Mouse (Mus musculus) c-Kit-positive CD71-positive TER-119-positive erythroid progenitor cells, embryonic 14.5 days (primary cell): ENCODE measurements at regions not wholly inside any gene's neighbourhood (a gene's known extent, or its start where the extent isn't known, plus 50 kb on each side); places are given as distances from the start of the nearest gene placed in this dataset.

Experiments
- DNase-seq: peaks from one replicate; pipeline ENCODE4 v3.0.0-alpha.2; 2013; ENCODE audit warnings: low spot score

DNA sequence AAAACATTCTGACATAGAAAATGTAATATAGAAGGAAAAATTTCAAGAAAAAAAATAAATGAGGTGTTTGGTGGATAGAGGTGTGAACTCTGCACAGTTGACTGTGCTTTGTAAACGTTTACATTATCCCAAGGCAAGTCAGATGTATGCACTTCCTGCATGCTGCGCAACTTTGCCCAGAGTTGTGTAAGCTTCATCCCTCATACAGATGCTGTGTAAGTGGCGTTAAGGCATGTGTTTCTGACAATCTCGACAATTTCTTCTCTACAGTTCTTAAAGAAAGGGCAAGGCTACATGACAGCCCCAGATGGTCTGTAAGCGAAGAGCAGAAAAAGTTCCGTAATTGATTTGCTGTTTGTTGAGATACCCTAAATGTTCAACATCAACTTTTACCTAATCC, 476.6 kb upstream of the Pitx2 start:
- no peak for DNase-seq

DNA sequence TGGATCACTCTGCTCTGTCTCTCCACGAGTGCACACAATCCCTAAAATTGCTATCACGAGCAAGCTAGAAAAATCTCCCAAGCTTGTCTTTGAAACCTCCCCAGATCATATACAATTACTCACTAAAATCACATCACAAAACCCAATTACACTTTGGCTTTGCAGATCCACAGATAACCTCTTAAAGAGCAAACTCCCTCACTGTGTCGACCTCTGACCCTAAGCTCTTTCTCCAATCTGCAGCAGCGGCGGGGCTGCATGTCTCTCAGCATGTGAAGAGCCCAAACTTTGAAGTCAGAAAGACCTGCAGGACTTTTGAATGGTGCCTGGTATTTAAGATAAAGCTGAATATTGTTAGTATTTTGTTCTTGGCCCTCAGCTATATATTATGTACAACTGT, 479.4 kb upstream of the Pitx2 start:
- DNase-seq: no peak

DNA sequence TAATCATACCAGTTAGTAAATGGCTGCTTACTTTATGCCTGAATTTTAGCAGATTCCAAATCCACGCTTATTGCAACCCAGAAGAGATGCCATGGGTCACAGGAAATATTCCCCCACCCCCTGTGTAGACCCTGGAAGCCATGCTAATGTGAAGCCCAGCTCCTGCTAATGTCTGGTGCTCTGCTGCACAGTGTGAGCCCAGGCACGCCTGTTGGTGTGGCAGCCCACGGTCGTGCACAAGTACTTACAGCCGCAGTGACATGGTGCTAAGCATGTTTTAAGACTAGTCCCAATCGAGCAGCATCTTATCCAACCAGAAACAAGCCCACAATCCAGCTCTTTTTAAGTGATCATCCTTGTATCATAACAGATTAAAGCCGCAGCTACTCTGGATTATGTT, 480.5 kb upstream of the Pitx2 start:
- DNase-seq: no peak

DNA sequence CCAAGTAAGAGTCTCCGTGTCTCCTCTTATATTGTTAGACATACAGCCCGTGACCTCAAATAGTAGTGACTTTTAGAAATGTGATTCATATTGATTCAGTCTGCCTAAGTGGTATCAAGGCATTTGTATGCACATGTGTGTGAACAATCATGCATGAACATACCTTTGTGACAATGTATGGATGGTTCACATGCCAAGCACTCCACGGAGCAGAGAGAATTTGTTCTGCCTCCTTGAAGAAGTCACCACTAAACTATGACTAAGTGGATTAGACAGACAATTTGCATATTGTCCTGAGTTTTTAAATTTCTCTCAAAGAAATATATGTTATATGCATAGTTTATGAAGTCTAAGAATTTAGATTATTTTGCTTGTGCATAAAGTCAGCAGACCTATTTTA, 492.4 kb upstream of the Pitx2 start:
- DNase-seq: no peak

DNA sequence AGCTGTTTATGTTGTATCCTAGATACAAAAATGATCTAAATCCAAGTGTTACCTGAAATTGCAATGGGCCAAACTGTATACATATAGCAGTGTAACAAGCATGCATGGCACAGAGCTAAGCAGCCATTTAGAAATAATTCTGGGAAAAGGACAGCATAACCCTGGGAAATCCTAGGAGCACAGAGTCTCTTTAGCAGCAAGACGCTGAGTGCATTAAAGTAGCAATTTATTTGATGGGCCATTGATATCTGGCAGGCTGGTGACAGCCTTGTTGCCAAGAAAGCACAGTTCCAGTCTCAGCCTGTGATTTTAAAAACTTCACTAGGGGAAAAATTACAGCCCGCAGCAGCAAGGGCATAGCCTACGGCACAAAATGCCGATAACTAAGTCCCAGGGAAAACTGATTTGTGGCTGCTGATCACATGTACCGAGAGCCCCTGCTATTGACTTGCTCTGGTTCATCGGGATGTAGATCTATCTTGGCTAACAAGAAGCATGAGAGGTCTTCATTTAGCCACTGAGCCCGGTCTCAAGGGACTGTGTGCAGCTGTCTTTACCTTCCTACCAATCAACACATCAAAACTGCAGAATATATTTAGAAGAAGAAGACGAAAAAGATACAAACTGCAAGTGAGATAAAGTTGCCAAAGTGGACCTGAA, 531.1 kb upstream of the Pitx2 start:
- no peak for DNase-seq

DNA sequence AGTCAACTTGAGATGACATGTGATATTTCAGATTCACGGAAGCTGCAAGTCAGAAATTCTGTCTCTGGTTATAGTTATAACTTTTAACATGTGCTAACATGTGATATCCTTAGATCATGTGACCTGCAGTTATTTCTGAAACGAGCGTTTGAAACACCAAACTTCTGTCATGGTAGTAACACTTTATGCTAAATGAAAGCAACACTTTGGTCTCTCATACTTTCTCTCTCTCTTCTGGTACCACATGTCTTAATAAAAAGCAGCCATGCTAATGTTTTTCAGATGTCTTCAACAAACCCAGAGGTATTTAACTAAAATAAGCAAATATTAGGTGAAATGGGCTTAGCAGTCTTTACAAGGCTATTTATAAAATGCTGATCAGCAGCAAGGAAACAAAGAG, 534.5 kb upstream of the Pitx2 start:
- DNase-seq: no peak

DNA sequence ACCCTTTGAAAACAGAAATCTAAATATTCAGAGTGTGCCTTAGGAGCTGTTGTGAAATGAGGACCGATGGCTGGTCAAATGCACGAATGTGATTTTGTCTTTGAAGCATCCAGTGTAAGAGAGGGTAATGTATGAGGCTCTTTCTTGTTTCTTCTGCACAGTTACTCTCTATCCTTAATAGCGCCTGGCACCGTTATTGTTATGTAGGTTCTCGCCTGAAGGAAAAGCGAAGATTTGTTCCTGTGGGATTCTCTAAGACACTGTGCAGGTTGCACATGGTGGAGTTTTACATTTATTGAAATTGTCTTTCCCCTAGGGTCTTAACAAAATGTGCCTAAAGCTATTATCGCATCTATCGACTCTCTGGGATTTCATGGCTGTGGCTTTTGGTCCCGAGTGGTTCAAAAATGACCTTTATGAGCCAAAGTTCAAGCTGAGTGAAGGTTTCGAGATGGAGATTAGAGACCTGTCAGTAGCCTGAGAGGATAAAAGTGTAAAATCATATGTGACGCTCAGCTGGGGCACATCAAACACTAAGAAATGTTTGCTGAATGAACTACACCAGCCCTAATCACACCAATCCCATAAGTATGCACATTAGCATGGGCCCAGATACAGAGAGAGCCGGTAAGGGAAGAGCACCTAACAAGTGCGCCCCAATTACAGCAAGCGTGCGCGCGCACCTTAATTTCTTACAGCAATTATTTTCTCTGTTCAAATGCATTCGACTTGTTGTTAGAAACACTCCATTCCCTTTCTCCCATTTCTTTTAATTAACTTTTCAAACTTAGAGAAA, 562.5 kb upstream of the Pitx2 start:
- DNase-seq: no peak

DNA sequence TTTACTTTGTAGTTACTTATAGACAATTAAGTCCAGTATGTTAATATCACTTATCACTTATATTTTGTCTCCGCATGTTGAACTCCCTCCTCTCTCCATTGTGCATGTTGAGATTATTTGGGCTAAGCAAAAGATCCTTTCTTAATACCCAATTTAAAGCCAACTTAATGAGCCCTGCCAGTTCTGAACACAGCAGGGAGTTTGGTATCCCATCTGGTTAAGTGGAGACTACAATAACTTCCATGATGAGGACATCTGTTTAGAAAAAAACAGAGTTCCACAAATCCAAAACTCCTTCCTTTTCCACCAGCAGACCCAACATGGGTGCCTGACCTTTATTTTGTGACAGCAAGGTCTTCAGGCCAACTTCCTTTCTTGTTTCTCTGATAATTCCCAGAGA, 572.0 kb upstream of the Pitx2 start:
- DNase-seq: no peak

DNA sequence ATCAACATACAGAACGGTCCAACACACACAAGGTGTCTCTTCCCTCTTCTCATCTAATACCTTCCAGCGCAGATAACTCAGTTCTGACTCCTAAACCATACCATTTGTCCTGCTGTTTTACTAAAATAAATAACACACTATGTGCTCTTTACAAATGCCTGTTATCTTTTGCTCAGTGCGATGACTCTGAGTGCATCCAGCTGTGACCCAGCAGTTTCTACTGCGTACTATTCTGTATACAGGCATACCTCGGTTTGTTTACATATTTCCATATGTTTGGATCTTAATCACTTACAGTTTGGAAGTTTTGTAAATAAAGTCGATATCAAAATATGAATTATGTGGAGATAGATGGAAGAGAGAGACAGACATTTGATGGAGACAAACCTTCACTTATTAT, 583.0 kb upstream of the Pitx2 start:
- DNase-seq: no peak

DNA sequence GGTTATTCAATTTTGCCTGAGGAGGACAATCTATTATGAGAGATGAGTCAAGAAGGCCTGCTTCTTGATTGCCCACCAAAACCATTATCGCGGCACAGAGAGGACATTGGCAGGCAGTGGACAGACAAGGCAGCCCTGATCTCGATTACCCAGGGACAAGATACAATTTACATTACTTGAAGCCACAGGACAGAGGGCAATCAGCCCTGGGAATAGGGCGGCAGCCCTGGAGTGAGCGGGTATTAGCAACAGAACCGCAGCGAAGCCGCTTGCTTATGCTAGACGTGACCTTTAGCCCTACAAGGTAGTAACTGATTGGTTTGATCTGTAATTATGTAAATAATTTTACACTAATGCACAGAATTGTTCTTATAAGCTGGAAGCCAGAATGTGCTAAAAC, 586.0 kb upstream of the Pitx2 start:
- DNase-seq: no peak

DNA sequence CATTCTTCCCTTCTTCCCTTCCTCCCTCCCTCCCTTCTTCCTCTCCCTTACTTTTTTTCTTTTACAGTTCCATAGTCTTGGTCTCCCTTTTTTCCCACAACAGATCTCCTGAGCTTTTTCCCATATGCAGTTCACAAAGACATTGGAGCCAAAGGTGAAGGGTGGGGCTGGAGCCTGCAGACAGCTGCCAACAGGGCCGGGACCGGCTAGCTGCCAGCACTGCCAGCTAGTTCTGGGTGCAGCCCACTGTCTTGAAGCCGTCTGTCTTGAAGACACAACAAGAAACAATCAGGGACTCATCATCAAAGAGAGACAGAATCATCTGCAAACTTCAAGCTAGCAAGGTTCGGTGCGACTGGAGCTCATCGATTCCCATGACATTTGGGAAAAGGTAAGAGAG, 588.9 kb upstream of the Pitx2 start:
- DNase-seq: no peak

DNA sequence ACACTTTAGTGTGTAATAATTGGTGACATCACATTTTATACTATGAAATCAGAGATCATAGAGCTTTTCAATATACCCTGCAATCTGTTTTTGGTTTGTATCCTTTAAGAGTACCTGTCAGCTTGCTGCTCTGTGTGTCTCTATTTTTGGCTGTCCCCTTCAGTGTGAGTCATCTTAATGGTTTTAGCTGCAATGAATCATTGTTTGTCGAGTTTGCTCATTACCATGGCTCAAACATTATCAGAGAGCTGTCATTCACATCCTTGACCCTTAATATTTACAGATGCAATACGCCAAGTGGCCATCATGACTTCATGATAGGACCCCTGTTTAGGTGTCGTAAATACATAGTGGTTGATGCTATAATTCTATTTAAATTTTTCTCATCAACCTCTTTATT, 591.0 kb upstream of the Pitx2 start:
- no peak for DNase-seq

DNA sequence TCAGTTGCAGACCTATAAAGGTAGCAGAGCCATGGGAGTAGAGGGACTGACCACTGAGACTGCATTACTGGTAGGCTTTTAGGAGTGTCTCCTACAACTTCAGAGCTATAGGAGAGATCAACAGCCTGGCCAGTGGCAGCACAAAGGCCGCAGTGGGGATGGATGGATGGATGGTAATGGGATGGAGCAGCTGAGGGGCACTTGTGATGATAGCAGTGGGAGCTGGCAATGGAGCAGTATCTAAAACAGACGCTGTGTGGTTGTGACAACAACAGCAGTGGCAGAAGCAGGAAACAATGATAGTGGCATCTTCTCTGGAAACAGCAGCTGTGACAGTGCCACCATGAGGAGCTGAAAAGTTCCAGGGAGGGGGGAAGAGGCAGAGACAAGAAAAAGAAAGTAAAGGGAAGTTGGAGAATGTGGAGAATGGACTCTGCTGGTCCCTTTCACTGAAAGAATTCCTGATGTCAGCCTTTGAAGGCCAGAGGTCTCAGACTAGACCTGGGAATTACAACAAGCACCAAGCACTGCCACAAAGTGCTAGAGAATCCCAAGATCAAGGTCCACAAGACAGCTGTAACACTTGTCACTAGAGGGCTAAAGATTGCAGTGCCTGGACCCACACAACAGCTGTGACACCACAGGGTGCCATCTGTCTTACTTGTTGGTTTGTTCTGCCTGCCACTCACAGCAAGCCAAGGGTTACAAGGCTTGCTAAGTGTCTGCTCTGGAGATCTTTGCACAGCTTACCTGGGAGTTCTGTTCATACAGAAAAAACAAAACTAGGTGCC, 624.1 kb upstream of the Pitx2 start:
- DNase-seq: no peak

DNA sequence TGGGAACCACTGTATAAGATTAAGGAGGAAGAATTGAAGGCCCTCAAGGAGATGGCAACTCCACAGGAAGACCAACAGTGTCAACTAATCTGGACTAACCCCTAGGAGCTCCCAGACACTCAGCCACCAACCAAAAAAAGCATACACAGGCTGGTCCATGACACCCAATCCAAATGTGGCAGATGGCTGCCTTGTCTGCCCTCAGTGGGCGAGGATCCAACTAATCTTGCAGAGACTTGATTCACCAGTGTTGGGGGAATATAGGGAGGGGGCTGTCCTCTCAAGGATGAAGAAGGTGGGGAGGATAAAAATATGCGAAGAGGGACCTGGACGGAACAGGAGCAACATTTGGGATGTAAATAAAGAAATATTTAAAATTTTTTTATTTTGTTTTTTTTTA, 629.1 kb upstream of the Pitx2 start:
- DNase-seq: no peak

DNA sequence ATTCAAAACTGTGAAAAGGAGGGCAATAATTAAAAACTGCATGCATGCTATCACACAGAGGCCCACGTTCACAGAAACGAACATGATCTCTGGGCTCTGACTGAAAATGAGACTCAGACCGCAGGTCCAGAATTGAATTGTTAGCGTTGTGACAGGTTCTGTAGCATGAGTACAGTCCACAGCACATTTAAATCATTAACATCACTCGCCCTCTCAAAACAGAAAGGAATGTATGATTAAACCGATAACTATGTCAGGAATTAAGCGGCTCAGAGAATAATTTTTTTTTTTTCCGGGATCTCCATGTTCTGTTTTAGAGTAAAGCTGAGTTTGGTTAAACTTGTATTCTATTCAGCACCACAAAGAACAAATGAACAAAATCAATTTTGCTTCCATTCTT, 634.3 kb upstream of the Pitx2 start:
- no peak for DNase-seq

DNA sequence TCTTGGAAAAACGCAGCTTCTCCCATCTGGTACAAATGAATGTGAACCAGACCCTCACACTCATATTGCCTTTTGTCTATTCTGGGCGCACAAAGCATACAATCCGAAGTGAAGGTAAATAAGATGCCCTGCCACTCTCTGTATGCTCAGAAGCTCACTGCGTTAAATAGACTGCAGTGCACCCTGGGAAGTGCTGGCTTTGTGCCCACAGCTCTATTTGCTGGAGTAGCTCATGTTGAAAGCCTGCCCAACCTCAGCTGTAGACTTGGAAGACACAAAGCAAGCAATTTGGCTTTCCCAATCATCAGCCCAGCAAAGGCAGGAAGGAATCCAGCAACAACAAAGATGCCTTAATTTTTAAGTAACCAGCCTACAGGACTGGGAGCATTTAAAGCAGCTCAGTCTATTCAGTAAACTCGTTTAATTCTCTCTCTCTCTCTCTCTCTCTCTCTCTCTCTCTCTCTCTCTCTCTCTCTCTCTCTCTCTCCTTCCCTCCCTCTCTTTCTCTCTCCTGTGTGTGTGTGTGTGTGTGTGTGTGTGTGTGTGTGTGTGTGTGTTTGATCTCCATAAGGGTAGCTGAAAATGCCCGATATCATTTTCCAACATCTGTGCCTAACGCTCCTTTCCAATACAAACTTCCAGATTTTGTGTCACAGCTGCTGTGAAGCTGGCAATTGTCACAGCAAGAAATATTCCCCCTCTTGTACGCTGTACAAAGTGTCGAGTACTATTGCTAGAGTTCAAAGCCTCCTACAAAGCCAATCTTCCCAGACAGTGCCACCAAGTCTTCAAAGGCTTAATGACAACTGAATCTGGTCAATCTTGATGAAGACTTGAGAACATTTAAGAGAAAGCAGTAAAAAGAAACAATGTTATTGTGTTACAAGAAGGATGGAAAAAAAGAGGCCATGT, 650.5 kb upstream of the Fam241a start:
- no peak for DNase-seq

DNA sequence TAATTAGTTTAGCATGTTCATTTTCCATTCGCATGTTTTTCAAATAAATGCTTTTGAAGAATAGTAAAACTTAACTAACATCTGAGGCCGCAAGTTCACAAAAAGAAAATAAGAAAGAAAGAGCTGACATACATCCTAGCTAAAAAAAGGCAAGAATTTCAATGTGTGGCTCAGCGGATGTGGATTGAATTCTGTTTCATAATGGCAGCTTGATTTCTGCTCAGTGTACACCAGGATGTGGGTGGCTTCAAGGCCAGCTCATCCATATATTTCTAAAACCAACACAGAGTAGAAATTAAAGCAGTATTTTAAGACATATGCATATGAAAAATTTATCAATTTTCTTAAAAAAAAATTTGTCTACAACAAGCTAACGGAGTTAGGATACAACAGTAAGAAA, 629.3 kb upstream of the Fam241a start:
- no peak for DNase-seq

DNA sequence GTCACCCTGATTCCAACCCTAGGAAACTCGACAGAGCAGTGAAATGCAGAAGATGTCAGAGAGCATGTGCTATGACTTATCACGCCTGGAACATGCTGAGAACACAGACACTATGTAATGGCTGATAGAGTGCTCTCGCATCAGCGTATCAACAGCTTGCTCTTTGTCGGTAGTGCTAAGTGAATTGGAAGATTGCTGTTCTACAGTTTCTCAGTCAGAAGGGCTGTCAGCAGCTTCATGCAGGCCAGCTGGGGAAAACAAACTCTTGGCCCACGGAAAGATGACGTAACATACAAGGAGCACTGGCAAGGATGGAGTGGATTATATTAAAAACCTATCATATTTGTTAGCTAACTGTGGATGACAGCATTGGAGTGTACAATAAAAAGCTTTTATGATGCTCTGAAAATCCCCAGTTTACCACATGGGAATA, 624.6 kb upstream of the Fam241a start:
- no peak for DNase-seq

DNA sequence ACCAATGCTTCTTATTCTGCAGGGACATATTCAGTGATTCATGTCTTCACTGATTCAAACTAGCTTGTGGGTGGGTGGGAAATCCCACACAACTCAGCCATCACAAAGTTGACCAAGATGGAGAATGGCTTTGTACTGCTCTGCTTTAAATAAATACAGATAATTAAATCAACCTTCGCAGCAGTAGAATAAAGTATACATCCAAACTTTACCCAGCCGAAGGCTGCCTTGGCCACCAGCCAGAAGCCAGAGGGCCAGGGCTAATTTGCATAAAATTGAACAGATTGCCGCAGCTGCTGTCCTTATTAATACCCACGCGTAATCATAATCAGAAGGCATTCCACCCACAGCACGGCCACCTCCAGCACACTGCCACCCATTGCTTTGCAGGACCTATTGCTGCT, 623.8 kb upstream of the Fam241a start:
- DNase-seq: no peak

DNA sequence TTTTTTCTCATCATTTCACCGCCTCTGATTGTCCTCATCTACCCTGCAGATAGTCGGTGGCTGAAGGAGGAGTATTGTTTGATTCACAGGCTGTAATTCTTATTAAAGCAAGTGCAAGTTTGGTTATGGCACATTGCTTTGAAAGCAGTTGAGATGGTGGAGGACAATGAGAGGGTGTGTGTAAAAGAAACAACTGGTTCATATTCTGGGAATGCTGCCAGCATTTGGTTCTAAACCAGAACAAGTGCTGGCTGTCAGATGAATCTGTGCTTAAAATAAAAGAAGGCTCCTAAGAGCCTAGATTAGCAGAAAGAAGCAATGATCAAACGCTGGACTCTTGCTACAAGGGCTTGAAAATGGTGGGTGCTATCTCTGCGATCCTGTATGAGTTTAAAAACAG, 622.7 kb upstream of the Fam241a start:
- no peak for DNase-seq

DNA sequence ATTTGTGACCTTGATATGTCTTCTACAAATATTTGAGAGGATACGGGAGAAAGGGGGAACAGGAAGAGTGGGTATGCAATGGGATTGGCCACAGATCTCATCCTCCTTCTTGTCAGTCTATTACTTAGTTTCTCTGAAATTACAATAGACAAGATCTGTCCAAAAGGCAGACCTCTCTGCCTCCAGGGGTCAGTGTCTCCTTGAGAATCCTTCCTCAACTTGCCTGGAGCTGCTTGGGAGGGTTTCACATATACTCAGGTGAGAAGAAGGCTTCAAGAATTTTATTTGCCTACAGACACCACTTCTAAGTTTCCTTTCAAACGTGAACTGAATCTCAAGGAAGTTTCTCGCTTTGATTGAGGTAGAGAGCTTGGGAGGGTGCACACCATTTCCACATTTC, 575.0 kb upstream of the Fam241a start:
- DNase-seq: no peak

DNA sequence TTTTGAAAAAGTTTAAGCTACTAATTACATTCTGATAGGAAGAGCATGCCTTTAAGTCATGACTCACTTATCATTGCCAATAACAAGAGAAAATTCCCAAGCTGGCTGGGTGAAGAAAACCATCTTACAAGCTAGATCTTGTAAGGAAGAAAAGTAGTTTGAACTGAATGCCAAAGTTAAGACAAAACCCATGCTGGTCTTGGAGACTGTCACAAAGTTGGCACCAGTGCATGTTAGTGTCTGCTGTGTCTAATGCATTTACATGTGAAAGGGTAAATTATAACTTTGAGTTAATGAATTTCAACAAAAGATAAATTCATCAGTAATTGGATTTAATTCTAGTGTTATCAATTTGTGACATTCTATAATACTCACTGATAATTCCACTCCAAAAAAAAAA, 533.6 kb upstream of the Fam241a start:
- no peak for DNase-seq
